Mouse (Mus musculus) liver, postnatal 0 days (tissue): ENCODE results near the gene Pard3.

Experiments
- CTCF ChIP-seq: sonication (generic); IDR thresholded peaks from 2 replicates; pipeline ENCODE4 v1.5.1; 2016; ENCODE audit warnings: antibody characterized with exemption, low read depth
- EP300 ChIP-seq: IDR thresholded peaks from 2 replicates; pipeline ENCODE4 v1.6.1; 2016; ENCODE audit warnings: antibody characterized with exemption, low read depth, mild to moderate bottlenecking

DNA sequence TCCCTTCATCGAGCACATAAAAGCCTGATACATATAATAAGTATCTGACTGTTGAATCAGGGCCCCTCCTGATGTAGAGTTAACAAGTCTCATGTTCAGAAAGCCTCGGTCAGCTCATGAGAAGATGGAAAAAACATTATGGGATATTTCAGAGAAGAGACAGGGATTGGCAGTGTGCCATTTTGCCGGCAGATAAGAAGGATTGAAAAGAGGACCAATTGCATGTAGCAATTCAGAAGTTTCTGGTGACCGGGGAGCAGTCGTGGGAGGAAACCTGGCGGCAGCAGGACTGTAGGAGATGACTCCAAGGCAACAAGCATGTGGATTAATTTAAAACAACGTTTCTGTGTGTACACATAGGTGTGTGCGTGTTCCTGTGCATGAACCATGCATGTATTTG is 93.4 kb downstream of the Pard3 start:
- TF ChIP-seq CTCF (no peak), EP300 (no peak)
